Mouse (Mus musculus): ENCODE measurements at regions not wholly inside any gene's neighbourhood (a gene's known extent, or its start where the extent isn't known, plus 50 kb on each side); places are given as distances from the start of the nearest gene placed in this dataset.

GRCm38 (mm10) chr19:28171836-28172534 is 161.0 kb upstream of the Rfx3 start:
- H3K36me3 ChIP-seq (ENCODE audit: control insufficient read depth, insufficient read depth, low read length) = no peaks in the 10 kb centered on the region
- TF ChIP-seq CTCF (IDR thresholded peaks at IDR 0.05; ENCODE audit: low read depth) (no peak), EP300 (optimal IDR thresholded peaks at IDR 0.05) (no peak)
- no peaks in the 10 kb centered on the region for H3K4me1 ChIP-seq (replicated peaks; ENCODE audit: control insufficient read depth, insufficient read depth)
- H3K27me3 ChIP-seq (ENCODE audit: control insufficient read depth, insufficient read depth, low read length) = no peaks in the 10 kb centered on the region
- ATAC-seq (ENCODE audit: low FRiP score, low TSS enrichment) = no peak
- H3K27ac ChIP-seq (replicated peaks) = no peak overlapping the region
- no peak overlapping the region for H3K4me2 ChIP-seq (replicated peaks; ENCODE audit: low read depth)
- 83% methylated on average over 11 of the region's 11 CpGs for WGBS
- no peak overlapping the region for H3K9ac ChIP-seq (ENCODE audit: low read length)
- H3K9me3 ChIP-seq (ENCODE audit: control insufficient read depth, low read length) = no peaks in the 10 kb centered on the region
- H3K4me3 ChIP-seq (ENCODE audit: low read depth, low read length) = no peak overlapping the region
- no peak for DNase-seq (ENCODE audit: low spot score)

GRCm38 (mm10) chr19:28167451-28168165 is 156.6 kb upstream of the Rfx3 start:
- Histone ChIP-seq H3K27ac (replicated peaks) (no peak overlapping the region), H3K4me3 (ENCODE audit: low read depth, low read length) (no peak overlapping the region), H3K4me1 (replicated peaks; ENCODE audit: control insufficient read depth, insufficient read depth) (no peaks in the 10 kb centered on the region), H3K4me2 (replicated peaks; ENCODE audit: low read depth) (no peak overlapping the region), H3K27me3 (ENCODE audit: control insufficient read depth, insufficient read depth, low read length) (no peaks in the 10 kb centered on the region), H3K9ac (ENCODE audit: low read length) (no peak overlapping the region), H3K36me3 (ENCODE audit: control insufficient read depth, insufficient read depth, low read length) (no peaks in the 10 kb centered on the region), H3K9me3 (ENCODE audit: control insufficient read depth, low read length) (no peaks in the 10 kb centered on the region)
- ATAC-seq (ENCODE audit: low FRiP score, low TSS enrichment) = no peak
- WGBS = 72% methylated on average over 12 of the region's 12 CpGs
- TF ChIP-seq CTCF (IDR thresholded peaks at IDR 0.05; ENCODE audit: low read depth) (no peak), EP300 (optimal IDR thresholded peaks at IDR 0.05) (no peak)
- no peak for DNase-seq (ENCODE audit: low spot score)

GRCm38 (mm10) chr19:28166626-28167025 is 155.7 kb upstream of the Rfx3 start:
- no peaks in the 10 kb centered on the region for H3K36me3 ChIP-seq (ENCODE audit: control insufficient read depth, insufficient read depth, low read length)
- no peak for ATAC-seq (ENCODE audit: low FRiP score, low TSS enrichment)
- 90% methylated on average over 7 of the region's 7 CpGs for WGBS
- H3K27ac ChIP-seq (replicated peaks) = no peak overlapping the region
- TF ChIP-seq CTCF (IDR thresholded peaks at IDR 0.05; ENCODE audit: low read depth) = no peak
- no peak for TF ChIP-seq EP300 (optimal IDR thresholded peaks at IDR 0.05)
- H3K9ac ChIP-seq (ENCODE audit: low read length) = no peak overlapping the region
- H3K9me3 ChIP-seq (ENCODE audit: control insufficient read depth, low read length) = no peaks in the 10 kb centered on the region
- no peak overlapping the region for H3K4me2 ChIP-seq (replicated peaks; ENCODE audit: low read depth)
- no peaks in the 10 kb centered on the region for H3K27me3 ChIP-seq (ENCODE audit: control insufficient read depth, insufficient read depth, low read length)
- DNase-seq (ENCODE audit: low spot score) = no peak
- H3K4me1 ChIP-seq (replicated peaks; ENCODE audit: control insufficient read depth, insufficient read depth) = no peaks in the 10 kb centered on the region
- no peak overlapping the region for H3K4me3 ChIP-seq (ENCODE audit: low read depth, low read length)

- no peaks in the 10 kb centered on the region for H3K36me3 ChIP-seq (ENCODE audit: control insufficient read depth, insufficient read depth, low read length)
- no peak overlapping the region for H3K9ac ChIP-seq (ENCODE audit: low read length)
- peak; percentile 77 for DNase-seq (ENCODE audit: low spot score)
- no peaks in the 10 kb centered on the region for H3K27me3 ChIP-seq (ENCODE audit: control insufficient read depth, insufficient read depth, low read length)
- TF ChIP-seq EP300 (optimal IDR thresholded peaks at IDR 0.05) = no peak
- peak; percentile 81 for TF ChIP-seq CTCF (IDR thresholded peaks at IDR 0.05; ENCODE audit: low read depth)
- H3K9me3 ChIP-seq (ENCODE audit: control insufficient read depth, low read length) = no peaks in the 10 kb centered on the region
- no peak overlapping the region for H3K27ac ChIP-seq (replicated peaks)
- ATAC-seq (ENCODE audit: low FRiP score, low TSS enrichment) = peak; percentile 91
- 28% methylated on average over 15 of the region's 15 CpGs for WGBS
- peak overlapping the region; percentile 24; the same call in 1 of the 2 replicates for H3K4me3 ChIP-seq (ENCODE audit: low read depth, low read length)
- H3K4me2 ChIP-seq (replicated peaks; ENCODE audit: low read depth) = peak overlapping the region; percentile 48
- no peaks in the 10 kb centered on the region for H3K4me1 ChIP-seq (replicated peaks; ENCODE audit: control insufficient read depth, insufficient read depth)
Measured at GRCm38 (mm10) chr19:28165901-28166361, 155.0 kb upstream of the Rfx3 start.

GRCm38 (mm10) chr19:28163195-28163594 is 152.2 kb upstream of the Rfx3 start:
- Histone ChIP-seq H3K36me3 (ENCODE audit: control insufficient read depth, insufficient read depth, low read length) (no peaks in the 10 kb centered on the region), H3K27me3 (ENCODE audit: control insufficient read depth, insufficient read depth, low read length) (no peaks in the 10 kb centered on the region), H3K9ac (ENCODE audit: low read length) (no peak overlapping the region), H3K27ac (replicated peaks) (no peak overlapping the region), H3K4me3 (ENCODE audit: low read depth, low read length) (no peak overlapping the region), H3K9me3 (ENCODE audit: control insufficient read depth, low read length) (no peaks in the 10 kb centered on the region), H3K4me2 (replicated peaks; ENCODE audit: low read depth) (no peak overlapping the region), H3K4me1 (replicated peaks; ENCODE audit: control insufficient read depth, insufficient read depth) (no peaks in the 10 kb centered on the region)
- WGBS = 65% methylated on average over 6 of the region's 6 CpGs
- ATAC-seq (ENCODE audit: low FRiP score, low TSS enrichment) (no peak), DNase-seq (ENCODE audit: low spot score) (no peak)
- TF ChIP-seq EP300 (optimal IDR thresholded peaks at IDR 0.05) (no peak), CTCF (IDR thresholded peaks at IDR 0.05; ENCODE audit: low read depth) (no peak)

GRCm38 (mm10) chr19:28160582-28160981 is 149.6 kb upstream of the Rfx3 start:
- 77% methylated on average over 4 of the region's 4 CpGs for WGBS
- H3K4me1 ChIP-seq (replicated peaks; ENCODE audit: control insufficient read depth, insufficient read depth) = no peaks in the 10 kb centered on the region
- no peak for TF ChIP-seq EP300 (optimal IDR thresholded peaks at IDR 0.05)
- peak; percentile 64 for TF ChIP-seq CTCF (IDR thresholded peaks at IDR 0.05; ENCODE audit: low read depth)
- no peaks in the 10 kb centered on the region for H3K9me3 ChIP-seq (ENCODE audit: control insufficient read depth, low read length)
- H3K27me3 ChIP-seq (ENCODE audit: control insufficient read depth, insufficient read depth, low read length) = no peaks in the 10 kb centered on the region
- ATAC-seq (ENCODE audit: low FRiP score, low TSS enrichment) (no peak), DNase-seq (ENCODE audit: low spot score) (no peak)
- H3K27ac ChIP-seq (replicated peaks) = no peak overlapping the region
- H3K9ac ChIP-seq (ENCODE audit: low read length) = no peak overlapping the region
- H3K4me2 ChIP-seq (replicated peaks; ENCODE audit: low read depth) = no peak overlapping the region
- no peaks in the 10 kb centered on the region for H3K36me3 ChIP-seq (ENCODE audit: control insufficient read depth, insufficient read depth, low read length)
- no peak overlapping the region for H3K4me3 ChIP-seq (ENCODE audit: low read depth, low read length)
